Mouse (Mus musculus): ENCODE data around the gene Tff1.

GRCm38 (mm10) chr17:31210299-31210698 lies 45.2 kb upstream of the Tff1 start:
- TF ChIP-seq MAX (IDR thresholded peaks at IDR 0.05; ENCODE audit: low read depth) (no peak), POLR2A (IDR thresholded peaks at IDR 0.05; ENCODE audit: insufficient read length, low read depth) (no peak), SRF (IDR thresholded peaks at IDR 0.05; ENCODE audit: control insufficient read depth, insufficient read length, low read depth) (no peak), USF1 (IDR thresholded peaks at IDR 0.05; ENCODE audit: low read depth) (no peak), POLR2AphosphoS2 (IDR thresholded peaks at IDR 0.05; ENCODE audit: insufficient read length, low read depth) (no peak), CEBPB (IDR thresholded peaks at IDR 0.05; ENCODE audit: insufficient read depth, poor library complexity, severe bottlenecking) (no peak), TCF3 (IDR thresholded peaks at IDR 0.05; ENCODE audit: insufficient read length, low read depth) (no peak), TCF12 (IDR thresholded peaks at IDR 0.05; ENCODE audit: insufficient read depth, poor library complexity, severe bottlenecking) (no peak), MYOG (IDR thresholded peaks at IDR 0.05; ENCODE audit: control insufficient read depth in 1 of 3, insufficient read depth in 1 of 3, insufficient read length in 2 of 3, low read depth in 2 of 3) (no peak), MYOD1 (IDR thresholded peaks at IDR 0.05; ENCODE audit: control insufficient read depth in 1 of 3, insufficient read length in 2 of 3, low read depth in 2 of 3) (no peak), E2F4 (IDR thresholded peaks at IDR 0.05; ENCODE audit: insufficient read depth) (no peak), REST (IDR thresholded peaks at IDR 0.05; ENCODE audit: insufficient read depth, insufficient read length) (no peak)

Measured in myocyte (in vitro differentiated cells).